Mouse (Mus musculus) intestine, embryonic 14.5 days (tissue): Measurements from ENCODE around the gene Ccdc180. TPM values are rescaled to one million over a fixed set of nuclear protein-coding genes. Genes with fewer than 3 reads are reported as not detected.

Experiments
- ATAC-seq: fragments of 200-750 bp; cut with Nextera tagmentation; replicated peaks from 2 replicates; pipeline ENCODE4 v1.8.0; 2017; ENCODE audit warnings: low read depth, moderate number of reproducible peaks, moderate TSS enrichment, moderate library complexity; ENCODE audit not compliant: low FRiP score, low TSS enrichment
- DNase-seq: peaks from one replicate; pipeline ENCODE4 v3.0.0-alpha.2; 2018; ENCODE audit warnings: low spot score
- H3K27ac ChIP-seq: fragments of 300-500 bp; sonication (generic); 2 replicates; pipeline ENCODE4 v1.5.1; 2014; ENCODE audit warnings: low read depth, mild to moderate bottlenecking, control low read depth
- H3K27me3 ChIP-seq: fragments of 300-500 bp; sonication (generic); replicated peaks from 2 replicates; pipeline ENCODE4 v1.6.1; 2014; ENCODE audit warnings: low read length, control low read depth; ENCODE audit not compliant: control insufficient read depth, insufficient read depth
- H3K36me3 ChIP-seq: fragments of 300-500 bp; sonication (generic); 2 replicates; pipeline ENCODE4 v1.6.1; 2014; ENCODE audit warnings: low read length, control low read depth; ENCODE audit not compliant: control insufficient read depth, insufficient read depth
- H3K4me1 ChIP-seq: fragments of 300-500 bp; sonication (generic); replicated peaks from 2 replicates; pipeline ENCODE4 v1.6.1; 2014; ENCODE audit warnings: low read length, control low read depth, mixed read lengths; ENCODE audit not compliant: control insufficient read depth, insufficient read depth
- H3K4me2 ChIP-seq: fragments of 300-500 bp; sonication (generic); 2 replicates; pipeline ENCODE4 v1.6.1; 2014; ENCODE audit warnings: low read length
- H3K4me3 ChIP-seq: fragments of 300-500 bp; sonication (generic); 2 replicates; pipeline ENCODE4 v1.5.1; 2014; ENCODE audit warnings: low read depth, low read length, control low read depth, mixed read lengths
- H3K9ac ChIP-seq: fragments of 300-500 bp; sonication (generic); 2 replicates; pipeline ENCODE4 v1.6.1; 2014; ENCODE audit warnings: mild to moderate bottlenecking, low read length
- H3K9me3 ChIP-seq: fragments of 300-500 bp; sonication (generic); 2 replicates; pipeline ENCODE4 v1.6.1; 2016; ENCODE audit warnings: low read length, control low read depth; ENCODE audit not compliant: control insufficient read depth
- WGBS: fragments of 180-500 bp; shearing (Covaris S2); extraction: QIAGEN DNeasy Blood & Tissue Kit; methylation state at CpG from one replicate; pipeline ENCODE4 v1.1.7; 2014; 5-methylcytosine and 5-hydroxymethylcytosine counted together
- polyA plus RNA-seq: library from polyadenylated mRNA; unstranded; fragments of >200 nt; fragmentation: Nextera tagmentation; extraction: Ambion mirVana; gene quantifications from 2 replicates; pipeline ENCODE4 v1.2.1, GENCODE M21; 2014

Ccdc180 gene
- polyA plus RNA-seq: 0.04 TPM in 1 of 2 replicates, not detected in the other

DNA sequence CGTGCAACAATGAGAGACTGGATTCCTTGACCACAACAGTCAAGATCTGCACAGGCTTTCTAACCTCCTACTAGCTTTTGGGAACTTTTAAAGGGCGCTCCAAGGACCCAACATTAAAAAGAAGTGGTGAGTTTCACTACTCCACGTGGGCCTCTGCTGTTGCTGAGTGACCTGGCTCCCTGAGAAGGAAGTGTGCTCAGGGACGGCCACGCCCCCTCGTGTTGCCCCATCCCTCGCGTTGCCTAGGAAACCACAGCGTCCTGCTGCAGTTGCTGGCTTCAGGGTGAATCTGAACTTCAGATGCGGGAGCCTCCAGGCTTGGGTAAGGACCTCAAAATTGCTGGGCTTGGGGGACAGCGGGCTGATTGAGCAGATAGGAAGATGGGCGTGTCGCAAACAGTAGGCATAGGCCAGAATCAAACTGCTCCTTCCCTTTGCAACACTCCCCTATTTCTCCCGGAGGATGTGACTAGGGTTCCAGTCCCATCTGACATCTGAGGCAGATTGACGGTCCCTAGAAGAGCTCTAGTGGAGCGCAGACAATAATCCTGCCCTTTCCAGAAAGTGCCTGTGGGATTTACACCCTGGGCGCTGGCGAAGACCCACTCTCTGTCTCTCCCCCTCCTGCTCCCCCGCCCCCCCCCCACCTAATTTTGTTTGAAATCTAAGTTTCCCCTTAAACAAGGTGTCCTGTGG, at the start of gene Ccdc180:
Gene Ccdc180, plus strand, starts transcription at position 238 of the 696 bp plus-strand sequence.
- Histone ChIP-seq H3K4me2 (no peak within 1 kb of the TSS), H3K4me3 (no peak within 1 kb of the TSS), H3K27ac (no peak within 1 kb of the TSS), H3K9me3 (no peaks in the 10 kb centered on the region), H3K27me3 (no peaks in the 10 kb centered on the region), H3K4me1 (no peaks in the 10 kb centered on the region), H3K9ac (no peak within 1 kb of the TSS), H3K36me3 (no peaks in the 10 kb centered on the region)
- no peak for ATAC-seq
- WGBS: 17% methylated on average over 19 of the region's 19 CpGs
- peak; percentile 83 for DNase-seq

- Histone ChIP-seq H3K4me3 (no peak overlapping the region), H3K4me1 (no peaks in the 10 kb centered on the region; the same call in 1 of the 2 replicates), H3K36me3 (no peaks in the 10 kb centered on the region), H3K9ac (no peak overlapping the region), H3K9me3 (no peaks in the 10 kb centered on the region), H3K27me3 (no peaks in the 10 kb centered on the region), H3K4me2 (no peak overlapping the region), H3K27ac (no peak overlapping the region)
- peak; percentile 82 for DNase-seq
- WGBS: 51% methylated on average over 14 of the region's 14 CpGs
- ATAC-seq: no peak
Observed at GRCm38 (mm10) chr4:45844355-45844754, 45.7 kb upstream of the Ccdc180 start.

DNA sequence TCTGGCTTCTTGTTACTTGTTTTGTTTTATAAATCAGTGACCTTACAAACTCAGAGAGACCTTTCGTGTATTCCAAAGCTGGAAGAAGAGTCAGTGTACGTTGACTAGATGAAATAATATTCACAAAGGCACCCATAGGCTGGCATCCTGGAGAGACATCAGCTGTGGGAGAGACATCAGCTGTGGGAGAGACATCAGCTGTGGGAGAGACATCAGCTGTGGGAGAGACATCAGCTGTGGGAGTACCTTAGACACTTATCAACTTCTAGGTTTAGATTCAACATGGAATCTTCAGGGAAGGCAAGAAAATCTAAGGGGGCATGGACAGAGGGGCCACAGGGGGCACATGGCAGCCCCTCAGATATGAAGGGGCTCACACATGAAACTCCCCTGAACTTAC, 43.8 kb upstream of the Ccdc180 start:
- no peak for ATAC-seq
- no peak overlapping the region for H3K4me3 ChIP-seq

GRCm38 (mm10) chr4:45848109-45848824, 41.8 kb upstream of the Ccdc180 start, which contains the start of gene Stra6l:
Stra6l (plus strand) TSS chr4:45848664.
- H3K27me3 ChIP-seq: no peaks in the 10 kb centered on the region
- no peaks in the 10 kb centered on the region for H3K9me3 ChIP-seq
- DNase-seq (no peak), ATAC-seq (peak; percentile 80)
- 27% methylated on average over 10 of the region's 10 CpGs for WGBS
- peak within 1 kb of the TSS; percentile 13; the same call in 1 of the 2 replicates for H3K4me3 ChIP-seq
- H3K4me1 ChIP-seq: peaks cover 5% of the 10 kb centered on the region
- H3K27ac ChIP-seq: peak within 1 kb of the TSS; percentile 51
- peak within 1 kb of the TSS; percentile 30 for H3K4me2 ChIP-seq
- no peaks in the 10 kb centered on the region for H3K36me3 ChIP-seq
- 0 out of 2 replicates have a peak within 1 kb of the TSS, but pooled peaks have one; percentile 2 for H3K9ac ChIP-seq

More for the DNA sequence above, 43.8 kb upstream of the Ccdc180 start:
- Histone ChIP-seq H3K9ac (no peak overlapping the region), H3K9me3 (no peaks in the 10 kb centered on the region), H3K4me1 (peaks cover under 1% of the 10 kb centered on the region), H3K27me3 (no peaks in the 10 kb centered on the region), H3K36me3 (no peaks in the 10 kb centered on the region), H3K4me2 (no peak overlapping the region), H3K27ac (no peak overlapping the region)
- no peak for DNase-seq
- WGBS: 88% methylated on average over 2 of the region's 2 CpGs

- Histone ChIP-seq H3K27me3 (no peaks in the 10 kb centered on the region), H3K4me3 (peak overlapping the region; percentile 13; the same call in 1 of the 2 replicates), H3K27ac (peak overlapping the region; percentile 51), H3K9me3 (no peaks in the 10 kb centered on the region), H3K4me1 (peaks cover 10% of the 10 kb centered on the region), H3K36me3 (no peaks in the 10 kb centered on the region), H3K9ac (0 out of 2 replicates have a peak overlapping the region, but pooled peaks have one; percentile 2), H3K4me2 (peak overlapping the region; percentile 30)
- 31% methylated on average over 10 of the region's 10 CpGs for WGBS
- peak; percentile 79 for DNase-seq
- peak; percentile 37; the same call in 1 of the 2 replicates for ATAC-seq
Observed at GRCm38 (mm10) chr4:45848825-45849156, 41.3 kb upstream of the Ccdc180 start.

GRCm38 (mm10) chr4:45849419-45849818, 40.7 kb upstream of the Ccdc180 start:
- no peaks in the 10 kb centered on the region for H3K27me3 ChIP-seq
- H3K4me1 ChIP-seq: peaks cover 16% of the 10 kb centered on the region
- ATAC-seq (no peak), DNase-seq (no peak)
- 63% methylated on average over 1 of the region's 1 CpGs for WGBS
- H3K4me2 ChIP-seq: peak overlapping the region; percentile 30
- peak overlapping the region; percentile 51; the same call in 1 of the 2 replicates for H3K27ac ChIP-seq
- H3K36me3 ChIP-seq: no peaks in the 10 kb centered on the region
- H3K4me3 ChIP-seq: no peak overlapping the region
- H3K9me3 ChIP-seq: no peaks in the 10 kb centered on the region
- H3K9ac ChIP-seq: no peak overlapping the region

DNA sequence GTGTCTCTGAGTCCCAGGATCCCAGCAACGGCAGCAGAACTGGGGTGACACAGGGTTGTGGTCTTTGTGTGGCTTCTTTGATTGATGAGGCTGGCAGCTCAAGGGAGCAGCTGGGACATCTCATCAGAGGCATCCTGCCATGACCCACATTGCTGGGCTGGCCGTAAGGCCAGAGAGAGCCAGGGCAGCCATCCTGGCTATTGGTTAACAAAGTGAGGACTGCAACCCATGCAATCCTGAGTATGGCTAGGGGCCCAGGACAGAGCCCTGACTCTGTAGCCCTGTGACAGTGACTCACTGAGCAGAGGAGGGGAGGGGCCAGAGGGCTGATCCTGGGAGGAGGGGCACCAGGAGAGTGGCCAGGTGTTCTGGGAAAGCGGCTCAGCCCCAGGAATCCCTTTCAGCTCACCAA, 38.5 kb upstream of the Ccdc180 start:
- H3K27me3 ChIP-seq: no peaks in the 10 kb centered on the region
- H3K27ac ChIP-seq: no peak overlapping the region
- H3K4me2 ChIP-seq: no peak overlapping the region
- H3K36me3 ChIP-seq: no peaks in the 10 kb centered on the region
- no peak overlapping the region for H3K9ac ChIP-seq
- no peak overlapping the region for H3K4me3 ChIP-seq
- 25% methylated on average over 3 of the region's 3 CpGs for WGBS
- DNase-seq (no peak), ATAC-seq (0 out of 2 replicates have a peak, but pooled peaks have one; percentile 28)
- peaks cover 16% of the 10 kb centered on the region for H3K4me1 ChIP-seq
- H3K9me3 ChIP-seq: no peaks in the 10 kb centered on the region

DNA sequence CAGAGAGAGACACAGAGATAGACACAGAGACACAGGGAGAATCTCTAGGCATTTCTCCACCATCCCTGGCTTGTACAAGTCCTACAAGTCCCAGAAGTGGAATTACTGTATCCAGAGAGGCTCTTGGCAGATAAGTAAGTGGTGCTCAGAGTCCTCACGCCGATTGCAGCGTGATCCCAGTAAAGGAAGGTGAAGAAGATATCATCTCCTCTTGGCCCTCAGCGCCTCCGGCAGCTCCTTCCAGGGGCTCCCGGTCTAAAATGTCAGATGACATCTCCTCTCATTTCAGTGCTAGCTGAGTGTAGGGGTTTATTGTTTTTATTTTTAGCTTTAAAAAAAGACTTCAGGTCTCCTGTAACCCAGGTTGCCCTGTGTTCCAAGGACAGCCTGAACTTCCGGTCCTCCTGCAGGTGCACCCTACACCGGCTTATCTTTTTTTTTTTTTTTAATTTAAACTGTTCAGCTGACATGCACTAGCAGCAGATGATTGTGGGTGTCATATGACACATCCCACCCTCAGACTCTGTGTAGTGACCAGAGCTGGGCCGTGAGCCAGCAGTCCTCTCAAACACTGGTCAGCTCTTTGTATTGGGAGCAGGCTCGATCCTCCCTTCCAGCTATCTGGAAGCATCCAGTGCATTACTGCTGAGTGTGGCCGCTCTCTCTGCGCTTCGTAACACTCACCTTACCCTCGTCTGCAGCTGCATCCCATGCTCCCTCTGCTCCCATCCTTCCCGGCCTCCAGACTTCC, 36.4 kb upstream of the Ccdc180 start:
- WGBS: 63% methylated on average over 15 of the region's 15 CpGs
- no peaks in the 10 kb centered on the region for H3K36me3 ChIP-seq
- H3K27ac ChIP-seq: no peak overlapping the region
- H3K4me2 ChIP-seq: no peak overlapping the region
- ATAC-seq: no peak
- no peak overlapping the region for H3K4me3 ChIP-seq
- no peaks in the 10 kb centered on the region for H3K27me3 ChIP-seq
- no peaks in the 10 kb centered on the region for H3K9me3 ChIP-seq
- peaks cover 16% of the 10 kb centered on the region for H3K4me1 ChIP-seq
- no peak for DNase-seq
- no peak overlapping the region for H3K9ac ChIP-seq
